Mouse (Mus musculus): ENCODE results near the gene Cpxm1. TPM values are rescaled to one million over a fixed set of nuclear protein-coding genes. Genes with fewer than 3 reads are reported as not detected.

The Cpxm1 gene
- polyA plus RNA-seq, 2 experiments = 1.9 to 2.3 TPM

DNA sequence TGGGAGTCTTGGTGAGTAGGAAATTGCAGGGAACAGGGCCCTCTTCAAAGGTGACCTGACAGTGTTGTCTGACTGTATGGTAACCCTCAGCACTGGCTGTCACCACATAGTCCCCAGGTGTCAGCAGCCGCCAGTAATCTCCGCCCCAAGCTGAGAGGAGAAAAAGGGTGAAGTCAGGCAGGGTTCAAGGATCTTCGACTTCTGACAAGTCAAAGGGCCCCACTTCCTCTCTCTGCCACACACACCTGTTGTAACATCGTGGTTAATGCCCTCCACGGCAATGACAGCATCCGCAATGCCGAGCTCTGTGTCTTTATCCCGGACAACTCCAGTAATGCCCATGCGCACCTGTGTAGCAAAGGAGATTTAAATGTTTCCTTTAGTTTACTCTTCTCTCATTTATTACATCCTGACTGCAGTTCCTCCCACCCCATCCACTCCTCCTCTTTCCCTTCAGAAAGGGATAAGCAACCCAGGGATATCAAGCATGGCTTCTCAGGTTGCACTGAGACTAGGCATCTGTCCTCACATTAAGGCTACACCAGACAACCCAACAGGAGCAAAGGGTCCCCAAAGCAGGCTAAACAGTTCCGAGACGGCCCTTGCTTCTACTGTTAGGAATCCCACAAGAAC is 6.3 kb downstream of the Cpxm1 start:
- H3K4me2 ChIP-seq (ENCODE audit: low read depth) = no peak overlapping the region
- H3K4me3 ChIP-seq (ENCODE audit: insufficient read depth in 1 of 2, low read depth in 2 of 2, low read length in 2 of 2) = no peak overlapping the region
- TF ChIP-seq EP300 (IDR thresholded peaks at IDR 0.05; ENCODE audit: low read depth) = no peak
- TF ChIP-seq CTCF (IDR thresholded peaks at IDR 0.05; ENCODE audit: low read depth) = no peak
- DNase-seq (ENCODE audit: low read depth in 3 of 3, low spot score in 3 of 3) = no peak
- WGBS (ENCODE audit: insufficient replicate concordance) = 64% methylated on average over 11 of the region's 11 CpGs
- no peaks in the 10 kb centered on the region for H3K36me3 ChIP-seq (replicated peaks; ENCODE audit: control insufficient read depth, insufficient read depth, low read depth)
- no peak overlapping the region for H3K27ac ChIP-seq
- no peak overlapping the region for H3K9ac ChIP-seq (replicated peaks)
- no peaks in the 10 kb centered on the region for H3K9me3 ChIP-seq (ENCODE audit: control insufficient read depth, low read length)
- H3K27me3 ChIP-seq (ENCODE audit: control insufficient read depth, insufficient read depth, low read length) = peaks cover 3% of the 10 kb centered on the region; the same call in 1 of the 2 replicates
- no peak for ATAC-seq (ENCODE audit: insufficient read depth)
- no peaks in the 10 kb centered on the region for H3K4me1 ChIP-seq (replicated peaks; ENCODE audit: control insufficient read depth in 2 of 2, insufficient read depth in 2 of 2, low read length in 1 of 2)

GRCm38 (mm10) chr2:130388796-130389195 is 8.6 kb downstream of the Cpxm1 start:
- DNase-seq (ENCODE audit: low read depth in 3 of 3, low spot score in 3 of 3) = no peak
- Histone ChIP-seq H3K36me3 (replicated peaks; ENCODE audit: control insufficient read depth, insufficient read depth, low read depth) (no peaks in the 10 kb centered on the region), H3K4me2 (ENCODE audit: low read depth) (no peak overlapping the region), H3K9me3 (ENCODE audit: control insufficient read depth, low read length) (no peaks in the 10 kb centered on the region), H3K27me3 (ENCODE audit: control insufficient read depth, insufficient read depth, low read length) (no peaks in the 10 kb centered on the region), H3K4me1 (replicated peaks; ENCODE audit: control insufficient read depth in 2 of 2, insufficient read depth in 2 of 2, low read length in 1 of 2) (no peaks in the 10 kb centered on the region), H3K27ac (no peak overlapping the region), H3K9ac (replicated peaks) (no peak overlapping the region), H3K4me3 (ENCODE audit: insufficient read depth in 1 of 2, low read depth in 2 of 2, low read length in 2 of 2) (no peak overlapping the region)
- TF ChIP-seq CTCF (IDR thresholded peaks at IDR 0.05; ENCODE audit: low read depth) (peak; percentile 37; the same call in 1 of the 2 replicates), EP300 (IDR thresholded peaks at IDR 0.05; ENCODE audit: low read depth) (no peak)
- ATAC-seq (ENCODE audit: insufficient read depth) = no peak
- 54% methylated on average over 2 of the region's 2 CpGs for WGBS (ENCODE audit: insufficient replicate concordance)

DNA sequence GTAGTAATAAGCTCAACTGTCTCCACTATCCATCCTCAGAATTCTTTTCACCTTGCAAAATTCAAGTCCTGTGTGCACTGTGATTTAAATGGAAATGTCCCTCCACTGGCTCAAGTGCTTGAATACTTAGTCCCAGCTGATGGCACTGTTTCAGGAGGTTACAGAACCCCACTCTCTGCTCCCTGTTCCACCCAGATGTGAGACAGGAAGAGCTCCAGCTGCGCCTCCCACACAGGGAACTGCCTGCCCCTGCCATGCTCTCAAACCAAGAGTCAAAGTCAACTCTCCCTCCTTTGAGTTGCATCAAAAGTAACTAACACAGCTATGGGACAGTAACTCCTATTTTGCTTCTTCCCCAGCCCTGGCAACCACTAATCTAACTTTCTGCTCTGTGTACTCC is 11.2 kb downstream of the Cpxm1 start:
- Histone ChIP-seq H3K36me3 (replicated peaks; ENCODE audit: control insufficient read depth, insufficient read depth, low read depth) (no peaks in the 10 kb centered on the region), H3K9me3 (ENCODE audit: control insufficient read depth, low read length) (no peaks in the 10 kb centered on the region), H3K9ac (replicated peaks) (no peak overlapping the region), H3K4me2 (ENCODE audit: low read depth) (no peak overlapping the region), H3K4me3 (ENCODE audit: insufficient read depth in 1 of 2, low read depth in 2 of 2, low read length in 2 of 2) (no peak overlapping the region), H3K27ac (no peak overlapping the region), H3K27me3 (ENCODE audit: control insufficient read depth, insufficient read depth, low read length) (no peaks in the 10 kb centered on the region), H3K4me1 (replicated peaks; ENCODE audit: control insufficient read depth in 2 of 2, insufficient read depth in 2 of 2, low read length in 1 of 2) (no peaks in the 10 kb centered on the region)
- DNase-seq (ENCODE audit: low read depth in 3 of 3, low spot score in 3 of 3) (no peak), ATAC-seq (ENCODE audit: insufficient read depth) (no peak)
- 57% methylated on average over 1 of the region's 1 CpGs for WGBS (ENCODE audit: insufficient replicate concordance)
- no peak for TF ChIP-seq CTCF (IDR thresholded peaks at IDR 0.05; ENCODE audit: low read depth)
- TF ChIP-seq EP300 (IDR thresholded peaks at IDR 0.05; ENCODE audit: low read depth) = no peak

DNA sequence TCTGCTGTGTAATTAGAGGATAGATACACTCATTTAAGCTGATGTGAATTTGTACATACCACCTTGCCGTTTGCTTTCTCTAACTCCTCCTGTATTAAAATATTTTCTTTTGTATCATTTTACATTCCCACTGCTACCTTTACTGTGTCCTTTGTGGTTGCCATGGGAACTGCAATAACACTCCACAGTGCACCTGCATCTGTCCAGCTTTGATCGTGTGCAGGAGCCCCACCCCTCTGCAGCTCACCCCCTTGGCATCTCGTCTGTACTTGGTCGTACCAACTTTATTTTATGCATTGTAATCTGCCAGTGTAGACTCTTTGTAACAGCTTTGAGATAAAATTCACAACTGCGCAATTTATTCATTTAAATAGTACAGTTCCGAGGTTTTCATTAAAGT is 13.5 kb downstream of the Cpxm1 start:
- no peak for TF ChIP-seq EP300 (IDR thresholded peaks at IDR 0.05; ENCODE audit: low read depth)
- TF ChIP-seq CTCF (IDR thresholded peaks at IDR 0.05; ENCODE audit: low read depth) = no peak
- H3K4me2 ChIP-seq (ENCODE audit: low read depth) = no peak overlapping the region
- no peaks in the 10 kb centered on the region for H3K36me3 ChIP-seq (replicated peaks; ENCODE audit: control insufficient read depth, insufficient read depth, low read depth)
- H3K27ac ChIP-seq = no peak overlapping the region
- no peak overlapping the region for H3K4me3 ChIP-seq (ENCODE audit: insufficient read depth in 1 of 2, low read depth in 2 of 2, low read length in 2 of 2)
- H3K9ac ChIP-seq (replicated peaks) = no peak overlapping the region
- no peaks in the 10 kb centered on the region for H3K27me3 ChIP-seq (ENCODE audit: control insufficient read depth, insufficient read depth, low read length)
- 59% methylated on average over 6 of the region's 6 CpGs for WGBS (ENCODE audit: insufficient replicate concordance)
- H3K9me3 ChIP-seq (ENCODE audit: control insufficient read depth, low read length) = no peaks in the 10 kb centered on the region
- no peaks in the 10 kb centered on the region for H3K4me1 ChIP-seq (replicated peaks; ENCODE audit: control insufficient read depth in 2 of 2, insufficient read depth in 2 of 2, low read length in 1 of 2)
- DNase-seq (ENCODE audit: low read depth in 3 of 3, low spot score in 3 of 3) (no peak), ATAC-seq (ENCODE audit: insufficient read depth) (no peak)

DNA sequence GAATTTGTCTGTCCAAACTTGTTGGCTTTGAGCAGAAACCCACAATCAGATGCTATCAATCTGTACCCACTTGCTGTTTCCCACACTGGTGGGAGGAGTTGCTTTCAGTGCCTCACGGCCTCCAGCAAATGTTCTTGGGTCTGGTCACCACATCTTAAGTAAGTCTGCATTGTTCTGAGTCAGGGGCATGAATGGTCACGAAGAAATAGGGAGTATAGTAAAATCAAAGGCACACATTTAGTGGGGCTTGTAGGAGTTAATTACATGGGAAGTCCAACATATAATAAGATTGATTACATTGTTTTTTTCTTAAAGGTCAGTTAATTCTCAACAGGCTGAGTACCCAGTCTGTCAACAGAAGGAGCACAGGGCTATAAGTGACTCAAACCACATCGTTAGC is 14.2 kb downstream of the Cpxm1 start:
- Histone ChIP-seq H3K27me3 (ENCODE audit: control insufficient read depth, insufficient read depth, low read length) (no peaks in the 10 kb centered on the region), H3K27ac (no peak overlapping the region), H3K9ac (replicated peaks) (no peak overlapping the region), H3K36me3 (replicated peaks; ENCODE audit: control insufficient read depth, insufficient read depth, low read depth) (no peaks in the 10 kb centered on the region), H3K4me3 (ENCODE audit: insufficient read depth in 1 of 2, low read depth in 2 of 2, low read length in 2 of 2) (no peak overlapping the region), H3K4me2 (ENCODE audit: low read depth) (no peak overlapping the region), H3K4me1 (replicated peaks; ENCODE audit: control insufficient read depth in 2 of 2, insufficient read depth in 2 of 2, low read length in 1 of 2) (no peaks in the 10 kb centered on the region), H3K9me3 (ENCODE audit: control insufficient read depth, low read length) (no peaks in the 10 kb centered on the region)
- TF ChIP-seq CTCF (IDR thresholded peaks at IDR 0.05; ENCODE audit: low read depth) (no peak), EP300 (IDR thresholded peaks at IDR 0.05; ENCODE audit: low read depth) (no peak)
- ATAC-seq (ENCODE audit: insufficient read depth) = no peak
- DNase-seq (ENCODE audit: low read depth in 3 of 3, low spot score in 3 of 3) = no peak
- 45% methylated on average over 3 of the region's 3 CpGs for WGBS (ENCODE audit: insufficient replicate concordance)
